Comparison of ENCODE assay signal across 47 mouse cellular contexts in the genomic region with DNA sequence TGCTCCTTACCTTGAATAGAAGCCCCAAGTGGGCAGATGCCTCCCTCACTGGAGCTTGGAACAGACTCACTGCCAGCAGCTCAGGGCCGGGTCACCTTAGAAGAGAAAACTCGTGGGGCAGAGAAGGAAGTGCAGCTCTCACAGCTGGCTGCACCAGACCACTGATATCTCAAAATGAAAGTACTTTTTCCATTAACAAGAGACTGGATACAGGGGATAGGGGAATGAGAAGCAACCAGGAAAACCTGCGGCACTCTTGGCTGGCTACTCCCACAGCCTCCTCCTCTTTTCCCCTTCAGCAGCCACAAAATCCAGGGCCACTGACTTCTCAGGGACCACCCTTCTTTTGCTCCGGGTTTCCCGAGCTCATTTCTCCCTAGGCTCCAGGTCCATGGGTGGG. TPM values are rescaled to one million over a fixed set of nuclear protein-coding genes. Genes with fewer than 3 reads are reported as not detected.
"Had no signal": no experiment of that assay in that cellular context is flagged by ENCODE, and none has a peak within 500 bp of the region (broad histone marks: within the 10 kb centered on the region; RNA-seq: fewer than 3 reads in every experiment).

No protein-coding gene starts in this region.

- H3K9me3 ChIP-seq: limb, embryonic 10.5 days; limb, embryonic 12.5 days; limb, embryonic 13.5 days; limb, embryonic 15.5 days; liver, embryonic 12.5 days; liver, embryonic 15.5 days; lung, embryonic 15.5 days; midbrain, embryonic 10.5 days; midbrain, embryonic 12.5 days; midbrain, embryonic 13.5 days; midbrain, embryonic 15.5 days; neural tube, embryonic 12.5 days had no signal

- H3K4me2 ChIP-seq: limb, embryonic 12.5 days; limb, embryonic 13.5 days; limb, embryonic 15.5 days; liver, embryonic 11.5 days; liver, embryonic 12.5 days; liver, embryonic 13.5 days; liver, embryonic 15.5 days; lung, embryonic 14.5 days; lung, embryonic 15.5 days; midbrain, embryonic 11.5 days; midbrain, embryonic 12.5 days; midbrain, embryonic 13.5 days; midbrain, embryonic 15.5 days; neural tube, embryonic 12.5 days had no signal

- H3K9ac ChIP-seq: limb, embryonic 12.5 days; limb, embryonic 13.5 days; limb, embryonic 15.5 days; liver, embryonic 12.5 days; liver, embryonic 13.5 days; liver, embryonic 14.5 days; liver, embryonic 15.5 days; liver, postnatal 0 days; lung, embryonic 14.5 days; lung, embryonic 15.5 days; midbrain, embryonic 12.5 days; midbrain, embryonic 13.5 days; midbrain, embryonic 15.5 days; neural tube, embryonic 12.5 days had no signal

- ATAC-seq: liver, embryonic 12.5 days; liver, postnatal 0 days; lung, postnatal 0 days; midbrain, embryonic 13.5 days; midbrain, embryonic 15.5 days; midbrain, embryonic 16.5 days had no signal

- H3K27ac ChIP-seq: limb, embryonic 10.5 days; limb, embryonic 12.5 days; limb, embryonic 13.5 days; limb, embryonic 15.5 days; liver, embryonic 12.5 days; liver, embryonic 13.5 days; liver, embryonic 14.5 days; liver, embryonic 15.5 days; lung, embryonic 15.5 days; macrophage; midbrain, embryonic 10.5 days; midbrain, embryonic 12.5 days; midbrain, embryonic 13.5 days; midbrain, embryonic 15.5 days; neural tube, embryonic 12.5 days had no signal

- H3K4me1 ChIP-seq: limb, embryonic 10.5 days; limb, embryonic 12.5 days; limb, embryonic 13.5 days; limb, embryonic 15.5 days; liver, embryonic 12.5 days; liver, embryonic 13.5 days; liver, embryonic 15.5 days; lung, embryonic 15.5 days; megakaryocyte, embryonic 14.5 days; midbrain, embryonic 10.5 days; midbrain, embryonic 12.5 days; midbrain, embryonic 13.5 days; midbrain, embryonic 15.5 days; neural tube, embryonic 12.5 days had no signal

- H3K27me3 ChIP-seq: limb, embryonic 12.5 days; limb, embryonic 13.5 days; limb, embryonic 15.5 days; liver, embryonic 12.5 days; liver, embryonic 13.5 days; liver, embryonic 15.5 days; lung, embryonic 15.5 days; megakaryocyte, embryonic 14.5 days; midbrain, embryonic 12.5 days; midbrain, embryonic 13.5 days; midbrain, embryonic 15.5 days; neural tube, embryonic 12.5 days had no signal

- H3K36me3 ChIP-seq: limb, embryonic 10.5 days; limb, embryonic 12.5 days; limb, embryonic 13.5 days; limb, embryonic 15.5 days; liver, embryonic 12.5 days; liver, embryonic 13.5 days; liver, embryonic 15.5 days; lung, embryonic 15.5 days; midbrain, embryonic 10.5 days; midbrain, embryonic 12.5 days; midbrain, embryonic 13.5 days; midbrain, embryonic 15.5 days; neural tube, embryonic 12.5 days had no signal

- H3K4me3 ChIP-seq: limb, embryonic 10.5 days; limb, embryonic 12.5 days; limb, embryonic 13.5 days; limb, embryonic 15.5 days; liver, embryonic 12.5 days; liver, embryonic 13.5 days; liver, embryonic 15.5 days; lung, embryonic 15.5 days; megakaryocyte, embryonic 14.5 days; midbrain, embryonic 10.5 days; midbrain, embryonic 12.5 days; midbrain, embryonic 13.5 days; midbrain, embryonic 15.5 days; myocyte; neural tube, embryonic 12.5 days had no signal

- DNase-seq: left cerebral cortex, postnatal 4 days; liver; liver, embryonic 13.5 days; liver, postnatal 0 days; lung, adult 18-20 months; lung, adult 2 months; lung, embryonic 14.5 days; lung, postnatal 10 days; lung, postnatal 14 days; lung, postnatal 36 days; lung, postnatal 4 days; midbrain, embryonic 14.5 days had no signal

RNA-seq across cellular contexts. Expression of a gene that starts 14.3 kb away (rescaled TPM):
- total RNA-seq: left cerebral cortex, postnatal 10 days; left cerebral cortex, postnatal 14 days; left cerebral cortex, postnatal 25 days; left cerebral cortex, postnatal 36 days; left cerebral cortex, postnatal 4 days; liver, adult 2 months; megakaryocyte progenitor cell, adult 5-6 weeks; megakaryocyte, adult 5-6 weeks; megakaryocyte-erythroid progenitor cell, adult 5-6 weeks; midbrain, postnatal 0 days; monocyte, adult 5-6 weeks had no signal
- polyA plus RNA-seq: limb, embryonic 10.5 days; limb, embryonic 11.5 days; limb, embryonic 12.5 days; limb, embryonic 13.5 days; limb, embryonic 14.5 days; limb, embryonic 15.5 days; liver, adult 2 months; liver, embryonic 11.5 days; liver, embryonic 12.5 days; liver, embryonic 13.5 days; liver, embryonic 14.5 days; liver, embryonic 15.5 days; liver, embryonic 16.5 days; lung, adult 2 months; lung, embryonic 14.5 days; lung, embryonic 15.5 days; lung, embryonic 16.5 days; lung, postnatal 0 days; macrophage; midbrain, embryonic 10.5 days; midbrain, embryonic 11.5 days; midbrain, embryonic 12.5 days; midbrain, embryonic 13.5 days; midbrain, embryonic 14.5 days; midbrain, embryonic 15.5 days; midbrain, embryonic 16.5 days; midbrain, postnatal 0 days; myocyte; neural tube, embryonic 11.5 days; neural tube, embryonic 12.5 days had no signal

RNA-seq across cellular contexts. Expression of a gene that starts 22.4 kb away (rescaled TPM):
- total RNA-seq: left cerebral cortex, postnatal 10 days; left cerebral cortex, postnatal 14 days; left cerebral cortex, postnatal 25 days; left cerebral cortex, postnatal 36 days; left cerebral cortex, postnatal 4 days; liver, adult 2 months; megakaryocyte progenitor cell, adult 5-6 weeks; megakaryocyte, adult 5-6 weeks; megakaryocyte-erythroid progenitor cell, adult 5-6 weeks; midbrain, postnatal 0 days; monocyte, adult 5-6 weeks had no signal
- polyA plus RNA-seq: limb, embryonic 10.5 days; limb, embryonic 11.5 days; limb, embryonic 12.5 days; limb, embryonic 13.5 days; limb, embryonic 14.5 days; limb, embryonic 15.5 days; liver, adult 2 months; liver, embryonic 11.5 days; liver, embryonic 12.5 days; liver, embryonic 13.5 days; liver, embryonic 14.5 days; liver, embryonic 15.5 days; liver, embryonic 16.5 days; liver, postnatal 0 days; lung, adult 2 months; lung, embryonic 14.5 days; lung, embryonic 15.5 days; lung, embryonic 16.5 days; lung, postnatal 0 days; macrophage; midbrain, embryonic 10.5 days; midbrain, embryonic 11.5 days; midbrain, embryonic 12.5 days; midbrain, embryonic 13.5 days; midbrain, embryonic 14.5 days; midbrain, embryonic 15.5 days; midbrain, embryonic 16.5 days; midbrain, postnatal 0 days; myocyte; neural tube, embryonic 11.5 days; neural tube, embryonic 12.5 days had no signal

RNA-seq across cellular contexts. Expression of a gene that starts 28.9 kb away (rescaled TPM):
- total RNA-seq: left cerebral cortex, postnatal 10 days; left cerebral cortex, postnatal 14 days; left cerebral cortex, postnatal 25 days; left cerebral cortex, postnatal 36 days; left cerebral cortex, postnatal 4 days; liver, adult 2 months; megakaryocyte progenitor cell, adult 5-6 weeks; megakaryocyte, adult 5-6 weeks; megakaryocyte-erythroid progenitor cell, adult 5-6 weeks; midbrain, postnatal 0 days; monocyte, adult 5-6 weeks had no signal
- polyA plus RNA-seq: limb, embryonic 10.5 days; limb, embryonic 11.5 days; limb, embryonic 12.5 days; limb, embryonic 13.5 days; limb, embryonic 14.5 days; limb, embryonic 15.5 days; liver, adult 2 months; liver, embryonic 11.5 days; liver, embryonic 12.5 days; liver, embryonic 13.5 days; liver, embryonic 14.5 days; liver, embryonic 15.5 days; liver, embryonic 16.5 days; liver, postnatal 0 days; lung, adult 2 months; lung, embryonic 14.5 days; lung, embryonic 15.5 days; lung, embryonic 16.5 days; lung, postnatal 0 days; macrophage; midbrain, embryonic 10.5 days; midbrain, embryonic 11.5 days; midbrain, embryonic 12.5 days; midbrain, embryonic 13.5 days; midbrain, embryonic 14.5 days; midbrain, embryonic 15.5 days; midbrain, embryonic 16.5 days; midbrain, postnatal 0 days; myocyte; neural tube, embryonic 11.5 days; neural tube, embryonic 12.5 days had no signal

RNA-seq across cellular contexts. Expression of a gene that starts 39.9 kb away (rescaled TPM):
- total RNA-seq: left cerebral cortex, postnatal 10 days; left cerebral cortex, postnatal 14 days; left cerebral cortex, postnatal 25 days; left cerebral cortex, postnatal 36 days; left cerebral cortex, postnatal 4 days; liver, adult 2 months; megakaryocyte progenitor cell, adult 5-6 weeks; megakaryocyte, adult 5-6 weeks; megakaryocyte-erythroid progenitor cell, adult 5-6 weeks; midbrain, postnatal 0 days; monocyte, adult 5-6 weeks had no signal
- polyA plus RNA-seq: limb, embryonic 10.5 days; limb, embryonic 11.5 days; limb, embryonic 12.5 days; limb, embryonic 13.5 days; limb, embryonic 14.5 days; limb, embryonic 15.5 days; liver, adult 2 months; liver, embryonic 11.5 days; liver, embryonic 12.5 days; liver, embryonic 13.5 days; liver, embryonic 14.5 days; liver, embryonic 15.5 days; liver, embryonic 16.5 days; liver, postnatal 0 days; lung, adult 2 months; lung, embryonic 14.5 days; lung, embryonic 15.5 days; lung, embryonic 16.5 days; lung, postnatal 0 days; macrophage; midbrain, embryonic 10.5 days; midbrain, embryonic 11.5 days; midbrain, embryonic 12.5 days; midbrain, embryonic 13.5 days; midbrain, embryonic 14.5 days; midbrain, embryonic 15.5 days; midbrain, embryonic 16.5 days; midbrain, postnatal 0 days; myocyte; neural tube, embryonic 11.5 days; neural tube, embryonic 12.5 days had no signal
